Mouse (Mus musculus) stomach, postnatal 0 days (tissue): ENCODE measurements around the gene Gabrg2.

Experiments
- CTCF ChIP-seq: IDR thresholded peaks from 2 replicates; pipeline ENCODE4 v1.5.1; 2016; ENCODE audit warnings: antibody characterized with exemption, low read depth, mild to moderate bottlenecking, moderate library complexity
- EP300 ChIP-seq: optimal IDR thresholded peaks from 2 replicates; pipeline ENCODE3; 2016; ENCODE audit warnings: antibody characterized with exemption

DNA sequence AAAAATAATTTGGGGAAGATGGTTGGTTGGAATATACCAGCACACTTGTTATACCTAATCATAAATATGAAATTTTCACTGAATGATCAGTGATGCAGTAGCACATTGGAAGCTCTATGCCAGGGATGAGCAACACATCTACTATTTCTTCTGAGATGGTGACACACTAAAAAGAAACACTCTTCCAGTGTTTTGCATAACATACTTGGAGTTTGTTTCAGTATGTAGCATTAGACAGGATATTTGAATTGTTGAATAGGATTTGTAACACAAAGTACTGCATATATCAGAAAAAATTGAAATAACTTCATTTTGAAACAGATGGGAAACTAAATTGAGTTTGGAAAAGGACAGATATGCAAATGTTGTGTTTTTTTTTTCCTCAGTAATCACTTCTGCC, 81.8 kb downstream of the Gabrg2 start:
- TF ChIP-seq CTCF: no peak
- TF ChIP-seq EP300: no peak
